Mouse (Mus musculus): Measurements from ENCODE around the gene Scarb2.
A peak's percentile ranks its signal among the peaks of the same experiment; 100 is the strongest.
"Not testable (repeated sequence)": the region's sequence is repeated elsewhere in the genome, so short reads cannot be mapped to it uniquely, and the experiment has no call there.

Scarb2 gene

DNA sequence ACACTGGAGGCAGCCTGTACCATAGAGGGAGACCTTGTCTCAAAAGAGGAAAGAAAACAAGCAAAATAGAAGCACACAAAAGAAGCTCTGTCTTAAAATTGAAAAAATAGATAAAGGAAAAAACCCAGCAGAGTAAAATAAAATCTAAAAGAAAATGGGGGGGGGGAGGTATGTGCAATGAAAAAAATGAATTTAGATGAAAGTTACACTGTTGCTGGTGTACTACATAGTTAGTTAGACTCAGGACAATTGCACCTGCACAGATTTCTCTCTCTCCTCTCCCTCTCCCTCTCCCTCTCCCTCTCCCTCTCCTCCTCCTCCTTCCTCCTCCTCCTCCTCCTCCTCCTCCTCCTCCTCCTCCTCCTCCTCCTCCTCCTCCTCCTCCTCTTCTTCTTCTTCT lies at the start of gene Scarb2:
TSS of gene Scarb2 (minus strand) at position 101 of the 400 bp plus-strand sequence.
- DNase-seq (ENCODE audit: low spot score in 2 of 2): no peak

- no peak for DNase-seq (ENCODE audit: low spot score in 2 of 2)
Measured at GRCm38 (mm10) chr5:92555905-92556304, 49.3 kb upstream of the Scarb2 start.

- peak; percentile 48 to 53 for DNase-seq (ENCODE audit: low spot score in 2 of 2)
Measured at GRCm38 (mm10) chr5:92554891-92555511, 48.4 kb upstream of the Scarb2 start, which contains the start of gene Fam47e. TSS of gene Fam47e (plus strand) at chr5:92555069.

- DNase-seq (ENCODE audit: low spot score in 2 of 2): no peak
Measured at GRCm38 (mm10) chr5:92554443-92554842, 47.8 kb upstream of the Scarb2 start.

DNA sequence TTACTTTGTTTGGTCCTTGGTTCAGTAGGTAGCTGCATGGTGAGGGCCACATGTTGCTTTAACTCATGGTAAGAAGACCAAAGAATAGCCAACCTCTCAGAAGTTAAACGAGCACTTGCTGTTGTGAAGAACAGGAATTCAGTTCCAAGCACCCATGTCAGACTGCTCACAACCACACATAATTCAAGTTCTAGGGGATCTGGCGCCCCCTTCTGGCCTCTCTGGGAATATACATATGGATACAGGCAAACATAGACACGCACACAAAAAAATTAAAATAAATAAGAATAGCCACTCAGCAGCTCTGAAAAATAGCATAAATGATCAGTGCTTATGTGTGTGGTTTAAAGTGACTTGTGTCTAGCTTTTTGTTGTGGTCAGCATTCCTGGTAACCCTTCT lies 47.3 kb upstream of the Scarb2 start:
- no peak for DNase-seq (ENCODE audit: low spot score in 2 of 2)

DNA sequence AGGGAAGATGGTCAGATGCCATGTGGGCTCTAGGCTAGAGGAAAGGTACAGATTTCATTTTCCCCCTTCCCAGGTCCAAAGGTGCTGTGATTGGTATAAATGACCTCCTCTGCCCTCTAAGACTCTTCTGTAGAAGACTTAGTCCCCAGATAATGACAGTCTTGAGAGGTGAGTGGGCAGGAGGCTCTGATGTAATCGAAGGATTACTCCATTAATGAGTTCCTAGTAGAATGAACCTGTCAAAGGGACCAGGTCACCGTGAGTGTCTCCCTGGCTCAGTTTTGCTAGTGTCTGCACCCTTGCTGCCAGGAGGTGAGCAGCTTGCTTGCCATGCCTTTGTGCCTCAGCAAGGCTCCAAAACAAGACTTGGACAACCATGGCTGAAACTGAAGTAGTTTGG lies 46.0 kb upstream of the Scarb2 start:
- DNase-seq (ENCODE audit: low spot score in 2 of 2): no peak

DNA sequence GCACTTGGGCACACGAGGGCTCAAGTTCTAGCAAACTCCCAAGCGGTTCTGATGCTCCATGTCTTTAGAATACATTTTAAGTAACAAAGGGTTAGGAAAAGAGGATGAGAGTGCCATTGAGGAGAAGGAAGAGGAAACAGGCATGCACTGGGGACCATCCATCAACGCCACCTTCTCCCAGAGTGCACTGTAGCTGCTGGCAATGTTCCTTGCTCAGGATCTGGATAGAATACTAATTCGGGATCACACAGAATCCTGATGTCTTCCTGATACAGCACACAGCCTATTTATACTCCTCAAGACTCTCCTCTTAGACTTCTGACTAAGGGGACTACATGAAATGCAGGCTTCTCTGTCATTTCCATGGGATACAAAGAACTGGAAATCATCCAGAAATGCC lies 33.1 kb upstream of the Scarb2 start:
- DNase-seq (ENCODE audit: low spot score in 2 of 2): no peak

DNA sequence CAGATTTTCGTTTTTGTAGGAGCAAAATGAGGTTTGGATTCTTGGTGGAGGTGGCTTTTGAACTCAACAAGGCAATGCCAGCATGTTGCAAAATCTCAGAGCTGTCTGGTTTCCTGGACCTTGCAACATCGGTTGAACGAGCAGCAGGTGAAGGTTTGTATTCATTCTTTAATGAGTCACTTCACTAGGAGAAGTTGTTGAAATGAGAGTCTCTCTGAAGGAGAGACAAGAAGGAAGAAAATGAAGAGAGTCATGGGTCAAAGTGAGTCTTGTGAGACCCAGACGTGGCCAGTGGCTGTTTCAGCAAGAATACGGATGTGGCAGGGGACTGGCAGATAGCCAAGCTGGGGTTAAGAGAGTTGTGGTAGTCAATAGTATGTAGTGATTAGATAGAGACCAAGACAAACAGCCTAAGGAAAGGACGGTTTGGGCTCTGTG lies 18.2 kb upstream of the Scarb2 start:
- no peak for DNase-seq (ENCODE audit: low spot score in 2 of 2)

DNA sequence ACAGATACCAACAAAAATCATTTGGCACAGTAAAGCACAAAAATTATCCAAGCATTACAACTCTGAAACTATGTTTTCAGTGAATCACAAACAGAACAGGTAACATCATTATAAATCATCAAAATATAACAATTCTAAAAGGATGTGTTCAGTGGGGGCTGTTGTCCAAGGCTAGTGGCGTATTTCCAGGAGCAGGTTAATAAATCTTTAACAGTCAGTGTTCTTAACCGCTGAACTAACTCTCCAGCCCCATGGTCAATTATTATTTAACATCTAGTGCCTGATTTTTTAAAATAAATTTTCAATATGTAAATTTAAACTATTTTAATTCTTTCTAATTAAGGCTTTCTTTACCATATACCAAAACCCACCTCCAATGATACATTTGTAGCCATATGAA lies 14.5 kb upstream of the Scarb2 start:
- DNase-seq (ENCODE audit: low spot score in 2 of 2): not testable (repeated sequence)

DNA sequence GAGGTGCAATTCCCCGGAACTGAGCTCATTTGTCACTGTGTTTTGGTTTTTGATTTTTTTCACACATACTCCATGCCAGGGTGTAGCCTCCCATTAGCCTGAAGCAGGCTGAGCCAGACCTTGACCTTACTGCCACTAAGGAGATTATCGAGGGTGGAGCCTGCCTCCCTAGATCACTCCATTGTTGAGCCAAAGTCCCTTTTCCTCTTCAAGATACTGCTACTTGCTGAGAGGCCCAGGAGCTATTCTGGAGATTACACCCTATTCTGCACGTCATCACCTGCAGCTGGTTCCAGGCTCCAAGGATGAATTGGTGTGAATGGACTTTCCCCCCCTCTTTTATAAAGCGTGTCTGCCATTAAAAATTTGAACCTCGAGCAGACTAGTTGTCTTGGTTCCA lies 5.4 kb upstream of the Scarb2 start:
- no peak for DNase-seq (ENCODE audit: low spot score in 2 of 2)

GRCm38 (mm10) chr5:92511256-92511655 lies 4.6 kb upstream of the Scarb2 start:
- DNase-seq (ENCODE audit: low spot score in 2 of 2): no peak

DNA sequence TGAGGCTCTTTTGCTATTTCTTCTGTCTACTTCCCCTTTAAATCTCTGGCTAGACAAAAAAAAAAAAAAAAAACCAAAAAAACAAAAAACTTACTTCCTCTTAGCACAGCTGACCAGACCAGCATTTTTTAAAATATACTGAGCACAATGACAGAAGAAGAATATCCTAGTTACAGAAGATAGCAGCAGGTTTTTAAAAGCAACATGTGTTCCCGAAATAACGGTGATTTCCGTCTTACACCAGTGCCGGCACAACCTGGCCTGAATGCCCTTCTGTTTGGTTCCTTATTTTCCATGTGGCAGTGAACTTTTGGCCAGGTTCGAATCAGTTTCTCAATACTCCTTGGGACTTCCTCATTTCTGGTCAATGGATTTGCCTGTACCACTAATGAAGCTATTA lies 2.2 kb upstream of the Scarb2 start:
- DNase-seq (ENCODE audit: low spot score in 2 of 2): no peak

DNA sequence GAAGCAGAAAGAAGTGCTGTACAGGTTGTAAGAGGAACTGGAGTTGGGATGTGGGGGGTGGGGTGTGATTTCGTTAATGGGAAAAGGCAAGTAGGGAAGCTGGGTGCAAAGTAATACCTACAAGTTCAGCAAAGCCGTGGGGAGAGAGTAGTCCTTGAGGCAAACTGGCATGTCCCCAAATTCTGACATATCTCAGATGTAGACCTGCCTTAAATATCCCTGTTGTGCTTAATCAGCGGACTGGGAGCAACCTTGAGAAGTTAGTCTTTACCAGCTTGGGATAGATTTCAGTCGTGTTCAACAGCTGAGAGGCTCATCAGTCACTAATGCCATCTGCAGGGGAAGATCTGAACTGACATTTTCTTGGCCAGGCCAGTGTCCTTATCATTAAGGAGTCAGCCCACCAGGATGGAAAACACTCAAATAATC lies 318 bp downstream of the Scarb2 start:
- no peak for DNase-seq (ENCODE audit: low spot score in 2 of 2)

DNA sequence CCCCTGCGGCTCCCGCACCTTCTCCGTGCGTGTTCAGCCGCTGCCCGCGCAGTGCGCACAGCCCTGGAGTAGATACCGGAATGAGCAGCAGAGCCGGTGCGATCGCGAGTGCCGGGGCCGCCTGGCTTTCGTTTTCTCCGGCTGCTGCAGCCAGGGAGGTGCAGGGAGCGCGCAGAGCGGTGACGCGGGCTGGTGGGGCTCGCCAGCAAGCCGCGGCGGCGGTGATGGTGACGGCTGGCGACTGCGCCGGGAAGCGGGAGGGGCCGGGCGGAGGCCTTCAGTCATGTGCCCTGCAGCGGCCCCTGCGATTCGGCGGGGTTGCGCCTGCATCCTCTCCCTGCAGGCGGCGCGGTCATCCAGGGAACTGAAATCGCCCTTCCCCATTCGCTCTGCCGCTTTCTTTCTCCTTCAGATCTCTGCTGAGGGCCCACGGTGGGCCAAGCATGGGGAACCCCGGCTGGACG lies 1.2 kb downstream of the Scarb2 start:
- DNase-seq (ENCODE audit: low spot score in 2 of 2): peak; percentile 93 to 97

- peak in 1 of 2 experiments; percentile 69 for DNase-seq (ENCODE audit: low spot score in 2 of 2)
Measured at GRCm38 (mm10) chr5:92504676-92505400, 1.8 kb downstream of the Scarb2 start.

DNA sequence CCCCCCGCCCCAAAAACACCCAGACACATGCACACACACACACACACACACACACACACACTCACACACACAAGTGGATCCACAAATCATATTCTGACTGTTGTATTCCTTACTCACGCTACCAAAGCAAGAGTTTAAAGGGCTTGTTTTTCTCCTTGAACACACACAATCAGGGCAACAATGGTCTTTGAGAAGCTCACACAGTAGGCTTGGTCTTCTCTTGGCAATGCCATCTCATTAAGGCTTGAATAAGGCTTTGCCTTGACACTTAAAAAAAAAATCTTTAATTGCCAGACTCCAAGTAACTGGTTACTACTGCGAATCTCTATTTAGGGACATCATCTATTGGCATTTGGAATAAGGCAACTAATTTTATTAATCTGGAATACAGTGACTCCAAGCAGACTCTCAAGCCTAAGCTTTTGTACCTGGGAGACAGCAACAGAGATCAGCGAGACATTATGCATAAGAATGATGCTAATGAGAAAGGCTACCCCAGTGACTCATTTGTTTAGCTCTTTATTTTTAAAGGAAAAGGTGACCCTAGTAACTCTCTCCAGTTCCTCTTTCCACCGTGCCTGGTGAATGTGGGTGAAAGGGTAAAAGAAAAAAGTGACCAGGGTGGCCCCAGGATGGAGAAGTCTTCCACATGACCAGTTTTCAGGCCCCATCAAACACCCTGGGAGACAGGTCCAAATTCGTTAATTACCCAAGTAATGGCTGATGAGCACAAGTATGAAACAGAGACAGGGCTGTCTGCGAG lies 2.6 kb downstream of the Scarb2 start:
- no peak for DNase-seq (ENCODE audit: low spot score in 2 of 2)

GRCm38 (mm10) chr5:92503356-92503847 lies 3.2 kb downstream of the Scarb2 start:
- DNase-seq (ENCODE audit: low spot score in 2 of 2): no peak

DNA sequence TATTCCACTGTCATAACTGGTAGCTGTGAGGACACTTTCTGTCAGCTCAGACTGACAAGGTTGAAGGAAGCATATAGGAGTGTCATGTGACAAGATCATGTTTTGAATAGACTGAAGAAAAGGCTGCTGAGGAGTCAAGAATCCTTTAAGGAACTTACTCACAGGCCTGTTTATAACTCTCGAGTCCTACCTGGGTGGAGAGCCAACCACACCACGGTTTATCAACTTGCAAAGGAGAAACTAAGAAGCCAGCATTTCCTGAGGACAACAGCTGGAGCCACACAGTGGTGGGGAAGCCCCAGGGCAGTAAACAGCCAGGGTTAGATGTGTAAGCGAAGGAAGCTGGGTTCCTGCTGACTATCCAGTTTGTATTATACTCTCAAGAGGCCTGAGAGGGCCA lies 7.3 kb downstream of the Scarb2 start:
- DNase-seq (ENCODE audit: low spot score in 2 of 2): no peak

DNA sequence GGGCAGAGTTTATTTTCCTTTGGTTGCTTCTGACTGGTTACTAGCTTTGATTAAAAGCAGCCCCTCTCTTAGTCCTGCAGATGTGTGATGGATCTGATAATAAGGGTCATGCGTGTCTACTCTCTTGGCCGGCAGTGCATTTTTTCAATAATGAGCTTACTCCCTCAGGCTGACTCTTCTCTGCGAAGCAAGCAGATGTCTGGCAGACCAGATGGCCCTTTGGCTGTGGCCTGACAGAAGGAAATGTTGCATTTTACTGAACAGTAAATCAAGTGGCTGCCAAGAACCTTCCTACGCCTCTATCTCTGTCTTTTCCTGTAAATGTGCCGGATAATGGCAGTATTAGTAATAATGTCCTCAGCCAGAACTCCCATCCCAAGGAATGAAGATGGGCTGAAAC lies 8.0 kb downstream of the Scarb2 start:
- peak in 1 of 2 experiments; percentile 25 for DNase-seq (ENCODE audit: low spot score in 2 of 2)

DNA sequence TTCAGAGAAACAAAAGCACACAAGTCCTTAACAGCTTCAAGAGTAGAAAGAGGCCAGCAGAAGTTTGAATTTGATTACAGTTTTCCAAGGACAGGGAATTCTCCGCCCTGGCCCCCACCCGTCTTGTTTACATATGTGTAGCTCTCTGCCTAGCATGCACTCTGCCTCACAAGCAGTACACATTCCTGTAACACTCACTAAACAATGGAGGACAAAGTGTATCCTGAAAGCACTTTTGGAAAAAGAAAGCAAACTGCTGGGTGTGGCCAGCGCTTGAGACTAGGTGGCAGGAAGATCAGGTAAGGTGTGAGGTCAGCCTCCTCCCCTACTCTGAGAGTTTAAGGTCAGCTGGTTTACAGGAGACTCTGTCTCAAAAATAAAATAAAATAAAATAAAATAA lies 8.4 kb downstream of the Scarb2 start:
- DNase-seq (ENCODE audit: low spot score in 2 of 2): no peak

- peak in 1 of 2 experiments; percentile 62 for DNase-seq (ENCODE audit: low spot score in 2 of 2)
Measured at GRCm38 (mm10) chr5:92495771-92496409, 10.7 kb downstream of the Scarb2 start.

DNA sequence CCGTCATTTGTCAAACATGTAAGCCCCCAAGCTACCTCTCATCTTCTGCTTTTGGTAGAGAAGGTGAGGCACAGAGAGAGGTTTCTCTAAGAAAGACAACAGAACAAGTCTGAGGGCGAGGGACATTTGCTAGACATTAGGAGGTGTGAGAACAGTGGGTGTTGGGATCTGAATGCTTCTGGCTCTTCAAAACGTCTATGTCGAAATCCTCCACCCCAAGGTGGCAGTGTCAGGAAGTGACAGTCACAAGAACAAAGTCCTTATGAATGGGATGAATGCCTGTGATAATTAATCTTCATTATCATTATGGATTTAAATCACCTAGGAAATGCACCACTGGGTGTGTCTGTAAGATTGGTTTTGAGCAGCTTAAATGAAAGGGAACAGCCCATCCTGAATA lies 11.3 kb downstream of the Scarb2 start:
- DNase-seq (ENCODE audit: low spot score in 2 of 2): no peak

All from urinary bladder, postnatal 36 days (tissue).